ENCODE assay signal across 11 mouse cellular contexts in genomic region chr17:27603522-27604234, GRCm38 (mm10). TPM values are rescaled to one million over a fixed set of nuclear protein-coding genes. Genes with fewer than 3 reads are reported as not detected.
DNase-seq lines count a peak whose midpoint lies in the region; ATAC-seq lines count a peak whose summit lies in the region.
"Had no signal": no experiment of that assay in that cellular context is flagged by ENCODE, and none has a peak within 500 bp of the region (broad histone marks: within the 10 kb centered on the region; RNA-seq: fewer than 3 reads in every experiment).

No protein-coding gene starts in this region.

- H3K9me3 ChIP-seq in hindbrain, embryonic 13.5 days: no peaks in the 10 kb centered on the region
- no peaks in the 10 kb centered on the region for H3K9me3 ChIP-seq in hindbrain, embryonic 16.5 days (ENCODE audit: control insufficient read depth, low read length)
- H3K9me3 ChIP-seq in limb, embryonic 15.5 days: no peaks in the 10 kb centered on the region
- H3K9me3 ChIP-seq: G1E had no signal

- H3K27ac ChIP-seq in hindbrain, embryonic 13.5 days: peak overlapping the region; percentile 14; the same call in 1 of the 2 replicates
- H3K27ac ChIP-seq in hindbrain, embryonic 16.5 days (ENCODE audit: low read depth, low read length): no peak overlapping the region; the same call in none of the 2 replicates
- 0 out of 2 replicates have a peak overlapping the region, but pooled peaks have one; percentile 24 for H3K27ac ChIP-seq in limb, embryonic 15.5 days

- 68% methylated on average over 21 of the region's 21 CpGs for WGBS in hindbrain, embryonic 13.5 days
- 62% methylated on average over 21 of the region's 21 CpGs for WGBS in hindbrain, embryonic 16.5 days
- 63% methylated on average over 21 of the region's 21 CpGs for WGBS in limb, embryonic 15.5 days

- peak overlapping the region; percentile 2; the same call in 1 of the 2 replicates for H3K9ac ChIP-seq in hindbrain, embryonic 13.5 days
- no peak overlapping the region for H3K9ac ChIP-seq in hindbrain, embryonic 16.5 days (ENCODE audit: low read depth, low read length)
- H3K9ac ChIP-seq in limb, embryonic 15.5 days: no peak overlapping the region

- ATAC-seq in hindbrain, embryonic 13.5 days (ENCODE audit: low FRiP score): no peak
- no peak for ATAC-seq in hindbrain, embryonic 16.5 days
- no peak for ATAC-seq in limb, embryonic 15.5 days (ENCODE audit: insufficient number of reproducible peaks, low FRiP score, low TSS enrichment, low read depth)

- H3K4me1 ChIP-seq in hindbrain, embryonic 13.5 days (replicated peaks): peaks cover 74% of the 10 kb centered on the region
- peaks cover 34% of the 10 kb centered on the region for H3K4me1 ChIP-seq in hindbrain, embryonic 16.5 days (ENCODE audit: control insufficient read depth, insufficient read depth, low read depth, low read length)
- peaks cover 35% of the 10 kb centered on the region for H3K4me1 ChIP-seq in limb, embryonic 15.5 days

- no peak overlapping the region for H3K4me2 ChIP-seq in hindbrain, embryonic 13.5 days
- no peak overlapping the region for H3K4me2 ChIP-seq in hindbrain, embryonic 16.5 days (ENCODE audit: low read length)
- H3K4me2 ChIP-seq in limb, embryonic 15.5 days: no peak overlapping the region

- peak; percentile 14 for DNase-seq in adipocyte (ENCODE audit: low spot score)
- peak; percentile 98 for DNase-seq in heart, adult 11 months
- no peak for DNase-seq in c-Kit-positive CD71-positive TER-119-positive erythroid progenitor cells, embryonic 14.5 days (ENCODE audit: low spot score)
- no peak for DNase-seq in kidney, postnatal 4 days
- DNase-seq in adrenal gland, postnatal 14 days: no peak
- DNase-seq: layer of hippocampus, postnatal 36 days; spleen, adult 18-20 months had no signal

- H3K27me3 ChIP-seq in hindbrain, embryonic 13.5 days: no peaks in the 10 kb centered on the region
- no peaks in the 10 kb centered on the region for H3K27me3 ChIP-seq in hindbrain, embryonic 16.5 days (replicated peaks; ENCODE audit: control insufficient read depth, insufficient read depth, low read length)
- H3K27me3 ChIP-seq in limb, embryonic 15.5 days: no peaks in the 10 kb centered on the region

- peaks cover 8% of the 10 kb centered on the region; the same call in 1 of the 2 replicates for H3K36me3 ChIP-seq in hindbrain, embryonic 13.5 days
- H3K36me3 ChIP-seq in hindbrain, embryonic 16.5 days (ENCODE audit: control insufficient read depth, insufficient read depth, low read length): no peaks in the 10 kb centered on the region
- H3K36me3 ChIP-seq in limb, embryonic 15.5 days: peaks cover 4% of the 10 kb centered on the region; the same call in 1 of the 2 replicates

- no peak overlapping the region for H3K4me3 ChIP-seq in hindbrain, embryonic 13.5 days
- no peak overlapping the region for H3K4me3 ChIP-seq in hindbrain, embryonic 16.5 days (ENCODE audit: low read length)
- H3K4me3 ChIP-seq in limb, embryonic 15.5 days: no peak overlapping the region

RNA-seq across cellular contexts. Expression of gene Nudt3, which starts 19.6 kb away (rescaled TPM):
- 225 and 235 TPM in 2 replicates for polyA plus RNA-seq in hindbrain, embryonic 13.5 days (2015; fragmentation: Nextera tagmentation; extraction: Ambion mirVana)
- polyA plus RNA-seq in hindbrain, embryonic 16.5 days (2015; fragmentation: Nextera tagmentation; extraction: Ambion mirVana): 253 and 269 TPM in 2 replicates
- 84.9 and 85.0 TPM in 2 replicates for polyA plus RNA-seq in limb, embryonic 15.5 days (2015; fragmentation: Nextera tagmentation; extraction: Ambion mirVana)
- total RNA-seq in adrenal gland, postnatal 14 days (2021): 162 and 173 TPM in 2 replicates

RNA-seq across cellular contexts. Expression of gene RPS10-NUDT3, which starts 31.3 kb away (rescaled TPM):
- not detected in 2 replicates for polyA plus RNA-seq in hindbrain, embryonic 13.5 days (2015; fragmentation: Nextera tagmentation; extraction: Ambion mirVana)
- not detected in 2 replicates for polyA plus RNA-seq in hindbrain, embryonic 16.5 days (2015; fragmentation: Nextera tagmentation; extraction: Ambion mirVana)
- polyA plus RNA-seq in limb, embryonic 15.5 days (2015; fragmentation: Nextera tagmentation; extraction: Ambion mirVana): not detected in 2 replicates
- not detected in 2 replicates for total RNA-seq in adrenal gland, postnatal 14 days (2021)
- total RNA-seq: G1E; layer of hippocampus, postnatal 36 days had no signal
- polyA plus RNA-seq: G1E had no signal

RNA-seq across cellular contexts. Expression of gene Rps10, which starts 32.8 kb away (rescaled TPM):
- 565 and 583 TPM in 2 replicates for polyA plus RNA-seq in hindbrain, embryonic 13.5 days (2015; fragmentation: Nextera tagmentation; extraction: Ambion mirVana)
- 404 and 408 TPM in 2 replicates for polyA plus RNA-seq in hindbrain, embryonic 16.5 days (2015; fragmentation: Nextera tagmentation; extraction: Ambion mirVana)
- polyA plus RNA-seq in limb, embryonic 15.5 days (2015; fragmentation: Nextera tagmentation; extraction: Ambion mirVana): 793 and 967 TPM in 2 replicates
- 864 and 1,045 TPM in 2 replicates for total RNA-seq in adrenal gland, postnatal 14 days (2021)

RNA-seq across cellular contexts. Expression of gene AI413582, which starts 38.1 kb away (rescaled TPM):
- polyA plus RNA-seq in hindbrain, embryonic 13.5 days (2015; fragmentation: Nextera tagmentation; extraction: Ambion mirVana): 43.5 and 44.8 TPM in 2 replicates
- 77.2 and 83.3 TPM in 2 replicates for polyA plus RNA-seq in hindbrain, embryonic 16.5 days (2015; fragmentation: Nextera tagmentation; extraction: Ambion mirVana)
- 28.4 TPM in 2 replicates for polyA plus RNA-seq in limb, embryonic 15.5 days (2015; fragmentation: Nextera tagmentation; extraction: Ambion mirVana)
- 10.9 and 19.7 TPM in 2 replicates for total RNA-seq in adrenal gland, postnatal 14 days (2021)

RNA-seq across cellular contexts. Expression of gene Hmga1, which starts 47.4 kb away (rescaled TPM):
- polyA plus RNA-seq in hindbrain, embryonic 13.5 days (2015; fragmentation: Nextera tagmentation; extraction: Ambion mirVana): 113 and 126 TPM in 2 replicates
- 144 and 155 TPM in 2 replicates for polyA plus RNA-seq in hindbrain, embryonic 16.5 days (2015; fragmentation: Nextera tagmentation; extraction: Ambion mirVana)
- polyA plus RNA-seq in limb, embryonic 15.5 days (2015; fragmentation: Nextera tagmentation; extraction: Ambion mirVana): 161 and 167 TPM in 2 replicates
- 17.4 and 27.0 TPM in 2 replicates for total RNA-seq in adrenal gland, postnatal 14 days (2021)

Comparison
In these comparisons a context has a peak if more than half of its experiments do, and no peak if none do; other contexts are left out.
1. DNase-seq: peak in adipocyte (single experiment) and heart, adult 11 months (single experiment); none in c-Kit-positive CD71-positive TER-119-positive erythroid progenitor cells, embryonic 14.5 days (single experiment), kidney, postnatal 4 days (0 of 2) and adrenal gland, postnatal 14 days (single experiment).